15 mouse cellular contexts compared by ENCODE assay signal in the genomic region with DNA sequence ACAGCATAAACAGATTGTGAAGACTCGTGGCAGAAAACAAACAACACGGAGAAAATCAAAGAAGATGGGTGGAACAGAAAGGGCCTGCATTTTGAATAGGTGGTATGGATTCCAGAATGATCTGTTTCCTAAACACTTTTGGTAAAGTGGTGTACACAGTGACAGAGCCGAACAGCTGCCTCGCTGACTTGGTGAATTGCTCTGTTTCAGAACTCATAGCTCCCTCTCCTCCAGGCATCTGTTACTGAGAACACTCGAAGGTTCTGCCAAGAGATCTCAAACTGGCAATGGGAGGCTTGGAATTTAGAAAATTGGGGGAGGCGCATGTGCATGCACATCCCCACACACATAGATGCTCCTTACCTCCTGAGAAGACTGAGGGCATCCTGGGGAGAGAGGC.
A peak's percentile ranks its signal among the peaks of the same experiment; 100 is the strongest.
DNase-seq lines count a peak whose midpoint lies in the region; TF ChIP-seq lines count a peak whose summit lies in the region.
"Had no signal": no experiment of that assay in that cellular context is flagged by ENCODE, and none has a peak within 500 bp of the region (broad histone marks: within the 10 kb centered on the region; RNA-seq: fewer than 3 reads in every experiment).

No protein-coding gene starts in this region.

- H3K4me3 ChIP-seq in layer of hippocampus, adult 2 months: no peak overlapping the region
- H3K4me3 ChIP-seq: embryonic facial prominence, embryonic 15.5 days; limb, embryonic 13.5 days; midbrain, embryonic 13.5 days had no signal

- no peak for TF ChIP-seq CTCF in layer of hippocampus, adult 2 months (conservative IDR thresholded peaks at IDR 0.05)

- intact Hi-C loops in left cerebral cortex, postnatal 25 days (cut with DNase I): no loop called here

- H3K27ac ChIP-seq in layer of hippocampus, adult 2 months: no peak overlapping the region
- H3K27ac ChIP-seq: embryonic facial prominence, embryonic 15.5 days; limb, embryonic 13.5 days; macrophage; midbrain, embryonic 13.5 days had no signal

- peak; percentile 61 for DNase-seq in layer of hippocampus, adult 11-12 months (ENCODE audit: low spot score)
- DNase-seq in layer of hippocampus, postnatal 25 days (ENCODE audit: extremely low spot score in 1 of 2, low spot score in 1 of 2): no peak
- peak; percentile 29 to 70 for DNase-seq in layer of hippocampus, adult 2 months (ENCODE audit: low spot score in 2 of 2)
- DNase-seq in left cerebral cortex, postnatal 25 days (ENCODE audit: low spot score in 2 of 2): peak; percentile 61 to 87
- DNase-seq in adrenal gland, adult 8-10 months: no peak
- DNase-seq in adrenal gland, adult 2 months: no peak
- DNase-seq in retina, postnatal 1 day: no peak
- DNase-seq: adrenal gland, postnatal 36 days; cerebellum, adult 11 months; kidney, postnatal 10 days; thymus, postnatal 36 days had no signal

Comparison
In these comparisons a context has a peak if more than half of its experiments do, and no peak if none do; other contexts are left out.
1. DNase-seq: peak in layer of hippocampus, adult 11-12 months (single experiment), layer of hippocampus, adult 2 months (2 of 2) and left cerebral cortex, postnatal 25 days (2 of 2); none in layer of hippocampus, postnatal 25 days (0 of 2), adrenal gland, adult 8-10 months (single experiment), adrenal gland, adult 2 months (single experiment) and retina, postnatal 1 day (single experiment).